Mouse (Mus musculus): ENCODE data around the gene 4930523C07Rik.

The 4930523C07Rik gene

DNA sequence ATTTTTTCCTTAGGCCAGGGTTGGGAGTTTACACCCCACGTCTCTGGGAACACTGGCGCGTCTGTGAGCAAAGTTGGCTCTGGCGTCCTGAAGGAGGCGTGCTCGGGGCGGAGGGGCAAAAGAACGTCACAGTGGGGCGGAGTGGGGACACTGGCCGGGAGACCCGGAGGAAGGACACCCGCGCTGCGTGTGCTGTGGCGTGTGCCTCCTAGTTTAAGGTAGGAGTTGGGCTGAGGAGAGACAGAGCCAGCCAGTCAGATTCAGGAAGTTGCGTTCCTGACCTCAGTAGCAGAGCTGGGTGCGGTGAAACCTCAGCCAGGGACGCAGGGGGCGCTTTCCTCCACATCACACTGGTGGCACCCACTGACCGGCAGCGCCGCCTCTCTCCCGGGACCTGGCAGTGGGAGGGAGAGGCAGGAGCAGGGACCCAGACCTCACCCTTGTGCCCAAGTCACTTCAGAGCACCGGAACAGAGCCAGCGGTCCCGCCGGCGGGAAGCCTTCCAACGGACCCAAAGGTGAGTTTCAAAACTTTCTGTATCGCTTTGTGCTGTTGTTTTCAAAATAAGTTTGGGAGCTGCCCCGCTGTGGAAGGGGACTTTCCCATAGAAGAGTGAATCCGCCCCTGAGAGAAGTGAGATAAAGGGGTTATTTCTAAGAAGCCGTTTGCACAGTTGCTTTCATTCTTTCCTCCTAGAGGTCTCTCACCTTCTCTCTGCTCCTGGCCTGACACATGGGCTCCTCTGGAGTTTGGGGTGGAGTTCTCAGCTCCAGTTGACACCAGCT, at the start of gene 4930523C07Rik:
TSS of gene 4930523C07Rik (plus strand) at position 146 of the 785 bp plus-strand sequence.
- DNase-seq (ENCODE audit: low spot score): peak; percentile 80

DNA sequence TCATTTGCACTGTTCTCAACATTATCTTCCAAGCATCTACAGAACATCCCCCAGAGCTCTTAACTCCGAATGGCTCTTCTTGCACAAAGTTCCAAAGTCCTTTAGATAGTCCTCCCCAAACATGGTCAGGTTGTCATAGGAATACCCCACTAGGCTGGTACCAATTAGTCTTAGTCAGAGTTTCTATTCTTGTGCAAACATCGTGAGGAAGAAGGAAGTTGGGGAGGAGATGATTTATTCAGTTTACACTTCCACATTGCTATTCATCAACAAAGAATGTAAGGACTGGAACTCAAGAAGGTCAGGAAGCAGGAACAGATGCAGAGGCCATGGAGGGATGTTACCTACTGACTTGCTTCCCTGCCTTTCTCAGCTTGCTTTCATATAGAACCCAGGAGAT, 46.9 kb upstream of the 4930523C07Rik start:
- DNase-seq (ENCODE audit: low spot score): no peak

DNA sequence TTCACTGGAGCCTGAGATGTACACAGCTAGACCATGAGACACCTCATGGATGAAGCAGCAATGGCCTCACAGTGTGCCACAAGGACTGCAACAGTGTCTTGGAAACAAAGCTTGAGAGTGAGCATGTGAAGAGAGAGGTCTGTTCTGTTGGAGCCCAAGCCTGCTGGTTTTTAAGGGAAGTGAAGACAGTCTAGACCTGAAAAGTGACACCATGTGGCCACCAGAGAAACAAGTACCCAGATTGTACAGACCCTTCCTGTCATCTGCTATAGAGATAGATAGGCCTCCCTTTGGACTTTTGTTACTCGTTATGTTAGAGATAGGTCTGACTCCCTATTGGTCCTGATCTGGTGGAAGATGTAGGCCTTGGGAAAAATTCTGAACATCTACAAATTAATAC, 45.8 kb upstream of the 4930523C07Rik start:
- no peak for DNase-seq (ENCODE audit: low spot score)

DNA sequence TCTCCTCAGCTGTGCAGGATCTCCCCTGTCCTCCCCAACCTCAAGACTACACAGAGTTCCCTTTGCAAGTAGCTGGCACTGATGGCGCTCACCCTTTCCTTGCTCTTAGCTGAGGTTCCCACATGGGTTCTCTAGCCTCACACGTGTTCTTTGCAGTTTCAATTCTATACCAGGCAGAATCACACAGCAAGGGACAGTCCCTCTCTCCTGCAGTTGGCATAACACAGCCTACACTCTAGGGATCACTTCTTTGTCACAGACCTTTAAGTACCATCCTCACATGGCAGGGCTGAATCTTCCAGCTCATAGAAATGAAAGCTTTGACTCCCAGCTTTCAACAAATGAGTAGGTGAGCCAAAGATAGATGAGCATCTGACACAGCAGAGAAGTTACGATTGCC, 45.0 kb upstream of the 4930523C07Rik start:
- no peak for DNase-seq (ENCODE audit: low spot score)

DNA sequence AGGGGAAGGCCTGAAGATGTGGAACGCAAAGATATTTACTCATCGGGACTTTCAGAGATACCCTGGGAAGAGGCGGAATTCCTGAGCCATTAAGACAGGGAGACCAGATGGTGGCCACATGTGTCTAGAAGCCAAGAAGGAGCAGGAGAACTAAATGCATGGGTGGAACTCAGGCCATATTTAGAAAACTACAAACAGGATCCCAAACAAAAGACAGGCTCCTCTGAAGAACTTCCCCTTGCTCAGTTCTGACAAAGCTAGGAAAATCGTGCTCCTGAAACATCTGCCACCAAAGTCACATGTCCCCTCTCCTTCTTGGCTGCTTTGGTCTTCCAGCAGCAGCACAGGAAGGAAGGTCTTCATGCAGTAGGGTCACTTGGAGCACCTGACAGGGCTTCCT, 38.9 kb upstream of the 4930523C07Rik start:
- DNase-seq (ENCODE audit: low spot score): no peak

DNA sequence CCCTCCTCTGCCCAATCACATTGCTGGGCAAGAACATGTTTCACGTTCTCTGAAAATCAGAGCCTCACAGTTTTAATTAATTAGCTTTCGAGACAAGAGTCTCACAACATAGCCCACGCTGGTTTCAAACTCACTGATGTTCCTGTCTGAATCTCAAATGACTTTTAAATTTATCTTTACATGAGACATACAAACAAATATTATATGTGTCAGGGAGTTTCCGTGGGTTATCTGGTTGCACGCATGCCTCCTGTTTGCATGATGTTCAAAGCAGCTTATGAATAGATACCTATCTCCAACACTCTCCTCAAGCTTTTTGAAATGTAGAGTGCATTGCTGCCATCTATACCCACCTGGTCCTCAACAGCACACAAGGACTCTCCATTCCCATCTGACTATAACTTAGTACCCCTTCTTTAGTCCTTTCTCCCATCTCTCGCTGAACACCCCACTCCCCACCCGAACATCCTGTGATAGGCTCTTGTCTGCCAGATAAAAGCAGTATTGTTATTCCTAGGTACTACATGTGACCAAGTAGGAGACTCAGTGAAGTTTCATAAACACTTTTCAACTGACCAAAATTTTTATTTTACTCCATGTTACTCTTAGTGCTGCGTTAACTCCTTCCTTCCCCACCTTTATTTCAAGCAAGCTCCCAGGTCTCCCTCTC, 37.1 kb upstream of the 4930523C07Rik start:
- no peak for DNase-seq (ENCODE audit: low spot score)

DNA sequence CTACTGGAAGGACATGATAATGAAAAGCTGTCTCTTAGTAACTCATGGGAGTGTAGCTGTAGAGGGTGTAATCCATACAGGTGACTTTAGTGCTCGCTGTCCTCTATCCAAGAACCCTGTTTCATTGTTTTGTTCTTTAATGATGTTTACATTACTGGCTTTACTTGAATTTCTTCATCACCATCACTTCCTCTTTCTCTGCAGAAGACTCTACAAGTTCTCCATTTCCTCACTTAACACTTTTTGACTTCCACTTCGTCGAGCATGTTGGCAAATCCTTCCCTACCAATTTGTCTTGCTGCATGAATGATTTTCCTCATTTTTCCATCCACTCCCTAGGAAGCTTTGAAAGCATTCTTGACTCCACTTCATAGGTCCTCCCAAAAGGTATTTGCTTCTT, 31.1 kb upstream of the 4930523C07Rik start:
- no peak for DNase-seq (ENCODE audit: low spot score)

DNA sequence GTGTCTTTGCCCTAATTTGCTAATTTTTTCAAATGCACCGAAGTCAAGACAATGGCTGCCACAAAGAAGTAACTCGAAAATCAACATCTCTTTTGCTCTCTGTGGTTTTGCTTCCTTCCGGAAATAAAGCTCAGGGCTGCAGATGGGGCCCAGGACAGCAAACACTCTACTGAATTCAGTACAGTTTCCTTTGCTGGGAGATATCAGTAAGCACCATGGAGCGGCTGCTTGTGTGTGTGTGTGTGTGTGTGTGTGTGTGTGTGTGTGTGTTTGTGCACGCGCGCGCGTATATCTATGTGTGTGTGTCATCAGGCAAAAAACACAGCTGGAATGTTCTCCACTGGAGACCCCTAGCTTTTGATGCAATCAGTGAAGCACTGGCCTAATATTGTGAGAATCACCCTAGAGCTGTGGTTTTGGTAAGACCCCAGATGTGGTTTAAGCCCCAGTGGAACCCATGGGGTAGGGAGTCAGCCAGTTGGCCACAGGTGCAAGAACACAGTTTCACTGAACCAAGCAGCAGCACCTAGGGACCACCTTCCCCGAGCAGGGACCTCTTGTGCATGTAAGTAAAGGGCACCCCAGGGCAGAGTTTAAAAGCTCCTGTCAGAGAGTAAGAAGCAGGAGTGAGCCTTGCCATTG, 19.7 kb upstream of the 4930523C07Rik start:
- DNase-seq (ENCODE audit: low spot score): no peak

DNA sequence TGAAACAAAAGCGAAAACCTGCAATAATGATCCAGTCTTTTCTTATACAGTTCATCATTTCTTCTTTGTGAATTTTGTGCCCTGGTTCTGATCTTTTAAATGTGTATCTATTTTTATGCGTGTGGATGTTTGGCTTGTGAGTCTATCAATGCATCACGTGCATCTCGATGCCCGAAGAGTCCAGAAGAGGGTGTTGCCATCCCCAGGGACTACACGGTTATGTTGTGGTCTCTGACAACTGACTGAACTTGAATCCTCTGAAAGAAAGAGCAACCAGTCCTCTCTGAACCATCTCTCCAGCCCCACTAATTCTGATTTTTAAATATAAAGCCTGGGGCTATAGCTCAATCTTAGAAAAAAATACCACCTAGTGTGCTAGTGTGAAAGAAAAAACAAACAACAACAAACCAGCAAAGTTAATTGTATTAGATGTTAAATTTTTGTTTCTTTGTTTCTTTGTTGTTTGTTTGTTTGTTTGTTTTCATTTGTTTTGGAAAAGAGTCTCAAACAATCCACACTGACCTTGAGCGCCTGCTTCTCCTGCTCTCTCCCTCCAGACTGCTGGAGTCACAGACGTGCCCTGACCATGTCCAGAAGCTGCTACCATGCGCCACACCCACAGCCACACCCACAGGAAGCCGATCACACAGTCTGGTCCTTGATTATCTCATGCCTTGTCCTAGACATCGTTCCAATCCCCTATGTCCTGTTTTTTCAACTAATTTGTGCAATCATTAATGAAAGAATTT, 18.9 kb upstream of the 4930523C07Rik start:
- DNase-seq (ENCODE audit: low spot score): no peak

DNA sequence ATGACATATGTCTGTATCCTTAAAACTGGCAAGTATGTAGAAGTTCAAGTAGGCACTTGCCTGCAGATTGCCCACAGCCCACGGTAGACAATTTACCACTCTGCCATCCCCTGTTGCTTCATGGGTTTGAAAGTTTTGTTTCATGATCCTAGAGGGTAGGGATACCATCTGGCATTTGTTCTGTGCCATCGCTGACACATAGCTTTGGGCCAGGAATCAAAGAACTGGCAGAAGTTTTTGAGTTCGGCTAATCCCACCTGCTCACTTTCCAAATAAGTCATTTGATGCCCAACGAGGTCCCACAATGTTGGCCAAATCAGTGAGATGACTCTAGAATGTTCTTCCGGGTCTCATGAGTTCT, 18.3 kb upstream of the 4930523C07Rik start:
- DNase-seq (ENCODE audit: low spot score): no peak

DNA sequence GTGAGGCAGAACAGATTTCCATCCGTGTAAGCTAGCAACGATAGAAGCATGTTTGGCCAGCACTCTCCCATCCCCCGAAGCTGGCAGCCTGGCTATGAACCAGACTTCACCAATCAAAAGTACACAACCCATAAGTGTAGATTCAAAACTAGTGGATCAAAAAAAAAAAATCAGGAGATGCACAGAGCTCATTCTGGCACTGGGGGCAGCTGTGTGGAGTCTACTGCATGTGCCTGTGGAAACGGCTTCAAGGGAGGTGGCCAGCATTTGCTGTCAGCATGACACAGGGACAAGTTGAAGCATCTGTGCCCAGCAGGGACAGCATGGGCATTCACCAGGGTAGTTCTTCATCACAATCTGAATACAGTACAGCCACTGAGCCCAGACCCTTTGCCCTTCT, 16.2 kb upstream of the 4930523C07Rik start:
- DNase-seq (ENCODE audit: low spot score): no peak

DNA sequence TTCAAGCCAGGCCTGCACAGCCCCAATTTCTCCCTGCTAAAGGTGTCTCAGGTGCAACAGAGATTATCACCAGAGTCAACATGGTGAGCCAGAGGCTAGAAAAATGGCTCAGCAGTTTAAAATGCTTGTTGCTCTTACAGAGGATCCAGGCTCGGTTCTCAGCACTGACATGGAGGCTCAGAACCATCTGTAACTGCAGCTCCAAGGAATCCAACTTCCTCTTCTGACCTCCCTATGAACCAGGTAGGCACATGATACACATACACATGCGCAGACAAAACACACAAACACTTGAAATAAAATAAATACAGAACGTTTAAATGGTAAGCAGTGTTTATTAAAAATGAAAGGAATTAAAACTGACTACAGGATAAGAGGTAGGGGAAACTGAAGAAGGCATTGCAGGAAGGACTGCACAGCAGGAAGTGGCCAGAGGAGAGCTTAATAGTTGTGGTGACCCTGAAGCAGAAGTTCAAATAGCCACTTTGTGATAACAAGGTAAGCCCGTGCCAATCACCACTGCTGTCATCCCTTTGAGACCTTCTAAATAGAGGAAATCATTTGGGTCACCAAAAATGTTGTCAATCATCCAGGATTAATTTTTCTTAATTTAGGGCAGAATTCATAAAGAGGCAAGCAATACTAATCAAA, 10.1 kb upstream of the 4930523C07Rik start:
- no peak for DNase-seq (ENCODE audit: low spot score)

DNA sequence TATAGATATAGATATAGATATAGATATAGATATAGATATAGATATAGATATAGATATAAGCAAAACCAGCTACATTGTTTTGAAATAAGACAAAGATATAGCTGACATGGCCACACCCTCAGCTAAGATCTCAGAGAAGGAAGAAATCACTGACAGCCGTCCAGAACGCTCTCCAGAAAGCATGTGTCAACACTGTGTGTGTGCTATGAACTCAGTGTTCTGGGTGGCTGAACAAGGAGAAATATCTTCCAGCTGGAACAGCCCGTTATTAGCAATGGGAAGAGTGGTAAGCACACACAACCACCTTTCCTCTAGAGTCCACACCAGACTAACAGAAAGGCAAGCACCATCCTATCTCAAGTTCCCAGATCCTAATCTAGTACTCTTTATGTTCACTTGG, 8.6 kb upstream of the 4930523C07Rik start:
- no peak for DNase-seq (ENCODE audit: low spot score)

DNA sequence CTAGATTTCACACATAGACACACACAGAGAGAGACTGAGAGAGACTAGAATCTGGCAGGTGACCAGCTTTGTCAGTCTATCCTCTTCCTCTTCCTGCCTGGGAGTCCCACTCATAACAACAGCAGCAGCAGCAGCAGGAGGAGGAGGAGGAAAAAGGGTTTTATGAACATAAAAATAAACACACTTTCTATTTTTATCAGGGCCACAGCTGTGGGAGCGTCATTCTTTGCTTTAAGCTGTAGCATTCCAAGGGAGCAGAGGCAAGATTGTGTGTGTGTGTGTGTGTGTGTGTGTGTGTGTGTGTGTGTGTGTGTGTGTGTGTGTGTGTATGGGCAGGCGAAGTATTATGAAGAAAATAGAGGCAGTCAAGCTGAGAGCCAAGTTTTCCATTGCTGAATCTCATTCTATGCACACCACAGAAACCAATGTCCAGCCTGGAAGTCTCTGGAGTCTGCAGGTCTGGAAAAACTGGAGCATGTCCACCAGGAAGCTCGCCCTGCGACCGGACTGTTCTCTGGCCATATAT, 7.1 kb upstream of the 4930523C07Rik start:
- DNase-seq (ENCODE audit: low spot score): no peak

DNA sequence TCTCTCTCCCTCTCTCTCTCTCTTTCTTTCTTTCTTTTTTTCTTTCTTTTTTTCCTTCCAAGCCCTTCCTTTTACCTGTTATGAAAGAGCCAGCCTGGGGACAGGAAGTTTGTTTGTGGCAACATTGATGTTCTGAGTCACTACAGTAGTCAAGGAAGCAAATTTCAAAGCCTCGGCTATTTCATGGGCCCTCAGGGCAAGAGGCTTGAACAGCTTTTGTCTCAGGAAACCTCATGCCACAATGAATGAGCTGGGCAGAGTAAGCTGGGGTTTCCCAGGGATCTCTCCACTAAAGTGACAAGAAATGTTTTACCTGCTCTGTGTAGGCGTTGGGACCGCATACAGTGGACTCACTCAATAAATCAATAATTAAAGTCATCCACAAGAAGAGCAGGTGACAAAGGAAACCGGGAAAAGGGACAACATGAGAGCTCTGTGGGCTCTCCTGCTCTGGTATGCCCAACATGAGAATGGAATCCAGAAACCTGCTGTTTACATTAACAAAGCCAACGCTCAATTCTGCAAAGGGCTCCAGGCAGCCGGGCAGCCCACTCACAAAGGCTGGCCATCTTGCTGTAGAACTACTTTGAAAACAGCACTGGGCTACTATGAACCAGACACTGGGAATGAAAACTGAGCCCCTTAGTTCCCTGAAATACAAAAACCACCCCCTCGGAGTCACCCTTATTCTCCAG, 4.1 kb upstream of the 4930523C07Rik start:
- DNase-seq (ENCODE audit: low spot score): no peak

DNA sequence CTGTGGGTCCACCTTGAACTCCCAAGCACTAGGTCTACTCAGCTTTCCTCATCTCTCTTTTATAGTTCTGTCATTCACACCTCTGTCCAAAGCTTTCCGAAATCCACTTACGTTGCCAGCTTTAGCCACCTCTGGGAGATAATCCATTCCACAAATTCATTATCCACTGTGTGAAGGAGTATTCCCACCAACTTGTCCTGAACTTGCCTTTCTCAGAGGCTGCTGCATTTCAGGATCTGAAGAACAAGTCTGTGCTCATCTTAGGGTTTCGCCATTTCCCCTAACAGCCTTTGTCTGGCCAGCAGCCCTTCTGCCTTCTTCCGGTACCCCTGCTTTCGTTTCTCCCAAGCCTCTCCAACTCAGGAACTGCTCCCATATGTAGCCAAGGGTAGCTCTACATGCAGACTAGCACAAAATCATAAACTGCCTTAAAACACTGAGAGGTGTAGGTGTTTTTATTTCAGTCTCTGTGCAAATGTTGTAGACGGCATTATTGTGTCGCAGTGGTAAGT, 2.9 kb upstream of the 4930523C07Rik start:
- DNase-seq (ENCODE audit: low spot score): no peak

DNA sequence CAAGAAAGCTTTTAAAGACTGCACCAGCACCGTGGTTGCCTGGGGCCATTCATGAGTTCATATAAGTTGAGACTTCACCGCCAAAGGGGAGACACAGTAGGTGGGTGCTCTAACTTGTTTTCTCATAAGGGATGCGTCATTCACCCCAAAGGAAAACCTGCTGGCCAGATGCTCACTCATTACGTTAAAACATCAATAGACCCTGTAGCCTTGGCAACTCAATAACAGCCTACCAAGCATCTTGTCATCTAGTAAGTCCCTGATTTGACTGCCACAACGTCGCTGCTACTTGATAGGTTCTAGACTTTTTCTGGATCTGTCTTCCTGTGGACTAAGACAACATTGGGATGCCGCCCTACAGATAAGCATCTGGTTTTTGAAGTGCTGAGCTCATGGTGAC, 1.8 kb upstream of the 4930523C07Rik start:
- DNase-seq (ENCODE audit: low spot score): no peak

DNA sequence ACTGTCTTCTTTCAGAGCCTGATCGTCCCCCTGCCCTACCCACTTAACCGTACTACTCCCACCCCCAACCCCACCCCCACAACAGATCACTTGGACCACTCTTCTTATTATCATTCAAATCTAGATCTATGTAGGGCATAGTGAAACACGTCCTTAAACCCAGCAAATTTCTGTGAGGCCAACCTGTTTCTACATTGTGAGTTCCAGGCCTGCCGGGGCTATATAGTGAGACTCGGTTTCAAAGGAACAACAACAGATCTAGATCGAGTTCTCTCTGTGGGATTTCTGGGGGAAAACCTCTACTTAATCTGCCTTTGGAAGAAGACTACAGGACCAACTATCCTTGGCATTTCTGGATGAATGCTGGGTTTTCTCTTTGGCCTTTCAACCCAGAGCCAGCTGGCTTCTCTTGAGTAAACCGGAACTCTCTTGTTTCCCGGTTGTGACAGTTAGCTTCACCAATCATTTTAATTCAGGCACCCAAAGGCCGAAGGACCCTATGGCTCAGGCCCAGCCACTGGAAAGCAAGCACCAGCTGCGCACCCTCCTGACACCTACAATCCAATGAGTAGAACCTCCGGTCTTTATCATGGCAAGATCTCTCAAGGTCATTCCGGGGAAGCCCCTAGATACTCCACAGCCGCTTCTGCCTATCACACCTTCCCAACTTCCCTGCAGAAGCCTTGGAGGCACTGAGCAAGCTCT, 759 bp upstream of the 4930523C07Rik start:
- DNase-seq (ENCODE audit: low spot score): no peak

DNA sequence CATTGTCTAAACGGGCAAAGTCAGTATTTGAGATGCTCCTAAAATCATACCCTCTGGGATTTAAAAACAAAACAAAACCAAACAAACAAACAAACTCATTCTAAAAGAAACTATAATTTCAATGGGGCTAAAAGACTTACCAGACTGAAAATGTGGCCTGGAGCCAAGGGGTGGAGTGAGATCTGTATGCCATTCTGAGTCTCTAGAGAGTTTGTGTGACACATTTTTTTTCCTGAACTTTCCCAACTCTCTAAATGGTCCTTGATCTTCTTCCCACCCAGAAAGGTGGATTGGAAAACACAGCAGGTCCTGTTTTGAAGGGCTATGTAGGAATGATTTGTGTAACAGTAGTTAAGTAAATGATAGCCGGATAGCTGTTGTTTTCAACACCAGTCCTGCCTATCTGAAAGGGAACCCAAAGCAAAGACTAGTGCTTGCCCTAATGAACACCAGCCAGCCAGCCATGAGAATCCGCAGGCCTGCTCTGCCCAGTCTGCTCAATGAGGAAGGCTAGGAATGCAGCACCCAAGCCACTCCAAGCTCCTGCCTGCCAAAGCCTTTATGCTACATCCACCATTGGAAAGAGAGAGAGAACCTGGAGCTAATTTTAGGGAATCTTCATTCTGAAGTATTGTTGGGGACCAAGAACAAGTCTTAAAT, 1.0 kb downstream of the 4930523C07Rik start:
- DNase-seq (ENCODE audit: low spot score): no peak

DNA sequence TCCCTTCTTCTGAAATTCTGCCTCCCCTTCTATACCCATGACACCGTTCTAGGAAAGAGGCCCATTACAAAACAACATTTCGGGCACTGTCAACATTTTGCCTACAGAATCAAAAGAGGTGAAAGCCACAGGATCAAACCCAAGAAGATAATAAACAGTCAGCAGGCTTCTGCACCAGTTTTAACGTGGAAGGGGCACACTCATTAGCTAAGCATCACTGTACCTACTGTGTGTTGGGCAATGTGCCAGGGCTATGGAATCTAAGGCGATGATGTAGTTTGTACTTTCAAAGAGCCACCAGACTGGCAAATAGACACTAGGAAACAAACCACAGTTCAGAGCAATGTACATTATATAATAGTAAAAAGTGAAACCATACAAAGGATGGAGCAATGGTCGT, 1.8 kb downstream of the 4930523C07Rik start:
- no peak for DNase-seq (ENCODE audit: low spot score)
